Mouse (Mus musculus): ENCODE measurements around the gene Vps37c.

- TF ChIP-seq CTCF (conservative IDR thresholded peaks at IDR 0.05; ENCODE audit: insufficient read depth, insufficient read length, low read depth, low read length) (no peak), POLR2A (IDR thresholded peaks at IDR 0.05; ENCODE audit: low read depth, low read length) (no peak)
These were observed 63.6 kb downstream of the Vps37c start for GRCm38 (mm10) chr19:10752106-10752505.
